Mouse (Mus musculus): Measurements from ENCODE around the gene Mrtfa. TPM values are rescaled to one million over a fixed set of nuclear protein-coding genes. Genes with fewer than 3 reads are reported as not detected.

Gene Mrtfa
- polyA plus RNA-seq (2015; fragmentation: Nextera tagmentation; extraction: Ambion mirVana), result 23.9 and 28.2 TPM in 2 replicates

GRCm38 (mm10) chr15:81190630-81191178, at the start of gene Mrtfa:
Mrtfa (minus strand) TSS chr15:81190757.
- Histone ChIP-seq H3K27me3 (replicated peaks) (no peaks in the 10 kb centered on the region), H3K27ac (peak within 1 kb of the TSS; percentile 78), H3K9me3 (no peaks in the 10 kb centered on the region), H3K4me3 (replicated peaks) (peak within 1 kb of the TSS; percentile 97), H3K4me1 (peaks cover 45% of the 10 kb centered on the region), H3K4me2 (peak within 1 kb of the TSS; percentile 67), H3K36me3 (no peaks in the 10 kb centered on the region), H3K9ac (peak within 1 kb of the TSS; percentile 85)
- ATAC-seq (ENCODE audit: insufficient read depth, low FRiP score, low read depth), result peak; percentile 99
- under 1% methylated on average over 48 of the region's 48 CpGs for WGBS

- 67% methylated on average over 13 of the region's 13 CpGs for WGBS
- Histone ChIP-seq H3K36me3 (no peaks in the 10 kb centered on the region), H3K4me2 (no peak overlapping the region), H3K9me3 (no peaks in the 10 kb centered on the region), H3K27me3 (replicated peaks) (peaks cover 11% of the 10 kb centered on the region), H3K9ac (no peak overlapping the region), H3K4me3 (replicated peaks) (no peak overlapping the region), H3K27ac (no peak overlapping the region), H3K4me1 (peaks cover 12% of the 10 kb centered on the region)
- no peak for ATAC-seq (ENCODE audit: insufficient read depth, low FRiP score, low read depth)
Measured at GRCm38 (mm10) chr15:81239794-81240343, 49.3 kb upstream of the Mrtfa start.

GRCm38 (mm10) chr15:81239261-81239660, 48.7 kb upstream of the Mrtfa start:
- H3K36me3 ChIP-seq, result no peaks in the 10 kb centered on the region
- H3K4me1 ChIP-seq, result peaks cover 12% of the 10 kb centered on the region
- no peaks in the 10 kb centered on the region for H3K9me3 ChIP-seq
- H3K27me3 ChIP-seq (replicated peaks), result peaks cover 11% of the 10 kb centered on the region
- H3K4me2 ChIP-seq, result no peak overlapping the region
- WGBS, result 21% methylated on average over 7 of the region's 7 CpGs
- no peak overlapping the region for H3K9ac ChIP-seq
- no peak for ATAC-seq (ENCODE audit: insufficient read depth, low FRiP score, low read depth)
- H3K27ac ChIP-seq, result no peak overlapping the region
- H3K4me3 ChIP-seq (replicated peaks), result no peak overlapping the region

GRCm38 (mm10) chr15:81237471-81237870, 46.9 kb upstream of the Mrtfa start:
- no peak overlapping the region for H3K4me2 ChIP-seq
- peaks cover 11% of the 10 kb centered on the region for H3K27me3 ChIP-seq (replicated peaks)
- H3K4me1 ChIP-seq, result peaks cover 12% of the 10 kb centered on the region
- WGBS, result 88% methylated on average over 18 of the region's 18 CpGs
- no peak overlapping the region for H3K9ac ChIP-seq
- H3K9me3 ChIP-seq, result no peaks in the 10 kb centered on the region
- no peak overlapping the region for H3K27ac ChIP-seq
- H3K4me3 ChIP-seq (replicated peaks), result no peak overlapping the region
- no peak for ATAC-seq (ENCODE audit: insufficient read depth, low FRiP score, low read depth)
- H3K36me3 ChIP-seq, result no peaks in the 10 kb centered on the region

GRCm38 (mm10) chr15:81236062-81236461, 45.5 kb upstream of the Mrtfa start:
- no peak for ATAC-seq (ENCODE audit: insufficient read depth, low FRiP score, low read depth)

GRCm38 (mm10) chr15:81235086-81235920, 44.7 kb upstream of the Mrtfa start, which contains the start of gene Mchr1:
Mchr1 (plus strand) TSS chr15:81235499.
- 2% methylated on average over 25 of the region's 25 CpGs for WGBS
- no peak within 1 kb of the TSS for H3K27ac ChIP-seq
- peak within 1 kb of the TSS; percentile 12; the same call in 1 of the 2 replicates for H3K9ac ChIP-seq
- peaks cover 10% of the 10 kb centered on the region for H3K4me1 ChIP-seq
- H3K4me2 ChIP-seq, result peak within 1 kb of the TSS; percentile 79
- no peaks in the 10 kb centered on the region for H3K36me3 ChIP-seq
- no peaks in the 10 kb centered on the region for H3K9me3 ChIP-seq
- H3K4me3 ChIP-seq (replicated peaks), result peak within 1 kb of the TSS; percentile 43
- peaks cover 11% of the 10 kb centered on the region for H3K27me3 ChIP-seq (replicated peaks)
- peak; percentile 27; the same call in 1 of the 2 replicates for ATAC-seq (ENCODE audit: insufficient read depth, low FRiP score, low read depth)

More at GRCm38 (mm10) chr15:81236062-81236461, 45.5 kb upstream of the Mrtfa start:
- WGBS, result 3% methylated on average over 8 of the region's 8 CpGs
- no peaks in the 10 kb centered on the region for H3K36me3 ChIP-seq
- H3K27ac ChIP-seq, result no peak overlapping the region
- H3K9ac ChIP-seq, result no peak overlapping the region
- H3K4me3 ChIP-seq (replicated peaks), result peak overlapping the region; percentile 43
- H3K4me2 ChIP-seq, result peak overlapping the region; percentile 79
- peaks cover 12% of the 10 kb centered on the region for H3K4me1 ChIP-seq
- no peaks in the 10 kb centered on the region for H3K9me3 ChIP-seq
- H3K27me3 ChIP-seq (replicated peaks), result peaks cover 11% of the 10 kb centered on the region

GRCm38 (mm10) chr15:81231325-81231724, 40.8 kb upstream of the Mrtfa start:
- Histone ChIP-seq H3K9me3 (no peaks in the 10 kb centered on the region), H3K36me3 (no peaks in the 10 kb centered on the region), H3K27ac (no peak overlapping the region), H3K27me3 (replicated peaks) (no peaks in the 10 kb centered on the region; the same call in 1 of the 2 replicates), H3K4me3 (replicated peaks) (no peak overlapping the region), H3K4me1 (peaks cover 10% of the 10 kb centered on the region), H3K4me2 (no peak overlapping the region), H3K9ac (no peak overlapping the region)
- 78% methylated on average over 7 of the region's 7 CpGs for WGBS
- ATAC-seq (ENCODE audit: insufficient read depth, low FRiP score, low read depth), result no peak

GRCm38 (mm10) chr15:81229791-81230190, 39.2 kb upstream of the Mrtfa start:
- no peak overlapping the region for H3K4me3 ChIP-seq (replicated peaks)
- H3K27ac ChIP-seq, result no peak overlapping the region
- no peak for ATAC-seq (ENCODE audit: insufficient read depth, low FRiP score, low read depth)
- no peak overlapping the region for H3K4me2 ChIP-seq
- H3K36me3 ChIP-seq, result no peaks in the 10 kb centered on the region
- no peak overlapping the region for H3K9ac ChIP-seq
- 47% methylated on average over 3 of the region's 3 CpGs for WGBS
- H3K9me3 ChIP-seq, result no peaks in the 10 kb centered on the region
- H3K4me1 ChIP-seq, result no peaks in the 10 kb centered on the region
- no peaks in the 10 kb centered on the region for H3K27me3 ChIP-seq (replicated peaks)

GRCm38 (mm10) chr15:81228258-81228657, 37.7 kb upstream of the Mrtfa start:
- ATAC-seq (ENCODE audit: insufficient read depth, low FRiP score, low read depth), result no peak
- no peak overlapping the region for H3K4me2 ChIP-seq
- no peak overlapping the region for H3K9ac ChIP-seq
- H3K4me3 ChIP-seq (replicated peaks), result no peak overlapping the region
- no peaks in the 10 kb centered on the region for H3K9me3 ChIP-seq
- no peaks in the 10 kb centered on the region for H3K36me3 ChIP-seq
- H3K27me3 ChIP-seq (replicated peaks), result no peaks in the 10 kb centered on the region
- no peaks in the 10 kb centered on the region for H3K4me1 ChIP-seq
- 90% methylated on average over 3 of the region's 3 CpGs for WGBS
- H3K27ac ChIP-seq, result no peak overlapping the region

GRCm38 (mm10) chr15:81227275-81227674, 36.7 kb upstream of the Mrtfa start:
- H3K27me3 ChIP-seq (replicated peaks), result no peaks in the 10 kb centered on the region
- no peaks in the 10 kb centered on the region for H3K36me3 ChIP-seq
- H3K4me1 ChIP-seq, result no peaks in the 10 kb centered on the region
- no peak for ATAC-seq (ENCODE audit: insufficient read depth, low FRiP score, low read depth)
- H3K4me3 ChIP-seq (replicated peaks), result no peak overlapping the region
- H3K27ac ChIP-seq, result no peak overlapping the region
- no peak overlapping the region for H3K4me2 ChIP-seq
- 95% methylated on average over 3 of the region's 3 CpGs for WGBS
- no peaks in the 10 kb centered on the region for H3K9me3 ChIP-seq
- no peak overlapping the region for H3K9ac ChIP-seq

GRCm38 (mm10) chr15:81226796-81227195, 36.2 kb upstream of the Mrtfa start:
- H3K4me1 ChIP-seq, result no peaks in the 10 kb centered on the region
- H3K9ac ChIP-seq, result no peak overlapping the region
- H3K9me3 ChIP-seq, result no peaks in the 10 kb centered on the region
- no peak overlapping the region for H3K4me3 ChIP-seq (replicated peaks)
- no peaks in the 10 kb centered on the region for H3K27me3 ChIP-seq (replicated peaks)
- WGBS, result 79% methylated on average over 4 of the region's 4 CpGs
- H3K4me2 ChIP-seq, result no peak overlapping the region
- H3K36me3 ChIP-seq, result no peaks in the 10 kb centered on the region
- ATAC-seq (ENCODE audit: insufficient read depth, low FRiP score, low read depth), result no peak
- H3K27ac ChIP-seq, result no peak overlapping the region

GRCm38 (mm10) chr15:81225732-81226131, 35.2 kb upstream of the Mrtfa start:
- H3K9ac ChIP-seq, result no peak overlapping the region
- no peak overlapping the region for H3K4me2 ChIP-seq
- no peaks in the 10 kb centered on the region for H3K4me1 ChIP-seq
- no peaks in the 10 kb centered on the region for H3K27me3 ChIP-seq (replicated peaks)
- no peak overlapping the region for H3K27ac ChIP-seq
- WGBS, result 71% methylated on average over 6 of the region's 6 CpGs
- no peaks in the 10 kb centered on the region for H3K9me3 ChIP-seq
- H3K4me3 ChIP-seq (replicated peaks), result no peak overlapping the region
- ATAC-seq (ENCODE audit: insufficient read depth, low FRiP score, low read depth), result no peak
- no peaks in the 10 kb centered on the region for H3K36me3 ChIP-seq

All from stomach, embryonic 15.5 days (tissue).